Mouse (Mus musculus): ENCODE measurements around the gene Mgam.

GRCm38 (mm10) chr6:40613260-40613852 is 15.3 kb upstream of the Mgam start, which contains the start of gene Tas2r138:
- TF ChIP-seq CTCF (IDR thresholded peaks at IDR 0.05; ENCODE audit: borderline replicate concordance, extremely low read depth, insufficient read depth, insufficient read length) (no peak), POLR2A (IDR thresholded peaks at IDR 0.05; ENCODE audit: borderline replicate concordance, extremely low read depth, insufficient read depth, insufficient read length, poor library complexity, severe bottlenecking) (no peak)
